Mouse (Mus musculus) heart, adult 18-20 months (tissue): ENCODE measurements around the gene Plxdc2. TPM values are rescaled to one million over a fixed set of nuclear protein-coding genes. Genes with fewer than 3 reads are reported as not detected.
"Not testable (repeated sequence)": the region's sequence is repeated elsewhere in the genome, so short reads cannot be mapped to it uniquely, and the experiment has no call there.

Source experiments
- DNase-seq, 2 experiments: peaks; one replicate each; pipeline ENCODE4 v3.0.0; 2021 to 2022; ENCODE audit warnings: mixed read lengths in 1 of 2
- total RNA-seq, 2 experiments: library from RNA; stranded (reverse); gene quantifications; 2 replicates each; pipeline ENCODE4 v1.2.3; 2021

Gene Plxdc2
- total RNA-seq, 2 experiments from 2014 or later = 17.2 to 22.5 TPM

GRCm38 (mm10) chr2:16749302-16749909 lies 393.3 kb downstream of the Plxdc2 start:
- DNase-seq = no peak

GRCm38 (mm10) chr2:16757158-16757557 lies 401.1 kb downstream of the Plxdc2 start:
- no peak for DNase-seq

GRCm38 (mm10) chr2:16759766-16760165 lies 403.7 kb downstream of the Plxdc2 start:
- no peak for DNase-seq

- DNase-seq = not testable (repeated sequence)
Measured at GRCm38 (mm10) chr2:16769149-16769548, 413.0 kb downstream of the Plxdc2 start.

- DNase-seq = no peak
Measured at GRCm38 (mm10) chr2:16773398-16774113, 417.5 kb downstream of the Plxdc2 start.

- no peak for DNase-seq
Measured at GRCm38 (mm10) chr2:16774114-16774433, 418.0 kb downstream of the Plxdc2 start.

GRCm38 (mm10) chr2:16795283-16795682 lies 439.2 kb downstream of the Plxdc2 start:
- DNase-seq = no peak
